Mouse (Mus musculus) stomach, embryonic 14.5 days (tissue): Measurements from ENCODE around the gene Wnt5b. TPM values are rescaled to one million over a fixed set of nuclear protein-coding genes. Genes with fewer than 3 reads are reported as not detected.
A peak's percentile ranks its signal among the peaks of the same experiment; 100 is the strongest.

Experiments used
- ATAC-seq: fragments of 200-750 bp; cut with Nextera tagmentation; 2 replicates; pipeline ENCODE4 v1.8.0; 2017; ENCODE audit warnings: low read depth, moderate TSS enrichment; ENCODE audit not compliant: insufficient number of reproducible peaks, insufficient read depth, low FRiP score
- H3K27ac ChIP-seq: fragments of 300-500 bp; sonication (generic); 2 replicates; pipeline ENCODE4 v1.5.1; 2014; ENCODE audit warnings: mild to moderate bottlenecking, low read length, moderate library complexity, mixed read lengths
- H3K27me3 ChIP-seq: fragments of 300-500 bp; sonication (generic); 2 replicates; pipeline ENCODE4 v1.6.1; 2014; ENCODE audit warnings: low read length, control low read depth, mixed read lengths; ENCODE audit not compliant: control insufficient read depth, insufficient read depth
- H3K36me3 ChIP-seq: fragments of 300-500 bp; sonication (generic); 2 replicates; pipeline ENCODE4 v1.6.1; 2014; ENCODE audit warnings: mild to moderate bottlenecking, control low read depth, low read length, moderate library complexity, mixed read lengths; ENCODE audit not compliant: control insufficient read depth, insufficient read depth
- H3K4me1 ChIP-seq: fragments of 300-500 bp; sonication (generic); 2 replicates; pipeline ENCODE4 v1.6.1; 2014; ENCODE audit warnings: low read length, control low read depth, mixed read lengths; ENCODE audit not compliant: control insufficient read depth, insufficient read depth
- H3K4me2 ChIP-seq: fragments of 300-500 bp; sonication (generic); replicated peaks from 2 replicates; pipeline ENCODE4 v1.6.1; 2014; ENCODE audit warnings: low read depth, low read length, control low read depth
- H3K4me3 ChIP-seq: fragments of 300-500 bp; sonication (generic); 2 replicates; pipeline ENCODE4 v1.5.1; 2014; ENCODE audit warnings: low read depth, low read length, control low read depth
- H3K9ac ChIP-seq: fragments of 300-500 bp; sonication (generic); replicated peaks from 2 replicates; pipeline ENCODE4 v1.6.1; 2014; ENCODE audit warnings: low read depth, mild to moderate bottlenecking, control low read depth, low read length, moderate library complexity, mixed read lengths
- H3K9me3 ChIP-seq: fragments of 300-500 bp; sonication (generic); 2 replicates; pipeline ENCODE4 v1.6.1; 2016; ENCODE audit warnings: low read depth, low read length, control low read depth; ENCODE audit not compliant: control insufficient read depth
- WGBS: fragments of 180-500 bp; shearing (Covaris S2); extraction: QIAGEN DNeasy Blood & Tissue Kit; methylation state at CpG from one replicate; pipeline ENCODE4 v1.1.7; 2014; 5-methylcytosine and 5-hydroxymethylcytosine counted together
- polyA plus RNA-seq: library from polyadenylated mRNA; unstranded; fragments of >200 nt; fragmentation: Nextera tagmentation; extraction: Ambion mirVana; gene quantifications from 2 replicates; pipeline ENCODE4 v1.2.1, GENCODE M21; 2014

Wnt5b gene
- polyA plus RNA-seq, 1 experiment from 2014 or later: 11.6 TPM

- Histone ChIP-seq H3K4me3 (no peak overlapping the region), H3K4me2 (no peak overlapping the region), H3K4me1 (no peaks in the 10 kb centered on the region), H3K27ac (no peak overlapping the region), H3K9me3 (no peaks in the 10 kb centered on the region), H3K36me3 (no peaks in the 10 kb centered on the region), H3K27me3 (no peaks in the 10 kb centered on the region), H3K9ac (no peak overlapping the region)
- ATAC-seq: no peak
- 73% methylated on average over 3 of the region's 3 CpGs for WGBS
These were observed 73.4 kb downstream of the Wnt5b start for GRCm38 (mm10) chr6:119470777-119471176.

GRCm38 (mm10) chr6:119467785-119468059 lies 76.4 kb downstream of the Wnt5b start:
- H3K4me2 ChIP-seq: no peak overlapping the region
- WGBS: 73% methylated on average over 2 of the region's 2 CpGs
- H3K4me1 ChIP-seq: no peaks in the 10 kb centered on the region
- ATAC-seq: peak; percentile 33; the same call in 1 of the 2 replicates
- no peak overlapping the region for H3K27ac ChIP-seq
- no peaks in the 10 kb centered on the region for H3K36me3 ChIP-seq
- no peak overlapping the region for H3K4me3 ChIP-seq
- no peaks in the 10 kb centered on the region for H3K27me3 ChIP-seq
- H3K9ac ChIP-seq: no peak overlapping the region
- no peaks in the 10 kb centered on the region for H3K9me3 ChIP-seq

- Histone ChIP-seq H3K36me3 (no peaks in the 10 kb centered on the region), H3K27me3 (no peaks in the 10 kb centered on the region), H3K4me2 (no peak overlapping the region), H3K4me1 (no peaks in the 10 kb centered on the region), H3K27ac (no peak overlapping the region), H3K9ac (no peak overlapping the region), H3K4me3 (no peak overlapping the region), H3K9me3 (no peaks in the 10 kb centered on the region)
- no peak for ATAC-seq
- 53% methylated on average over 10 of the region's 10 CpGs for WGBS
These were observed 77.0 kb downstream of the Wnt5b start for GRCm38 (mm10) chr6:119466921-119467784.

GRCm38 (mm10) chr6:119466161-119466560 lies 78.0 kb downstream of the Wnt5b start:
- no peak for ATAC-seq
- WGBS: 93% methylated on average over 1 of the region's 1 CpGs
- Histone ChIP-seq H3K27me3 (no peaks in the 10 kb centered on the region), H3K27ac (no peak overlapping the region), H3K9me3 (no peaks in the 10 kb centered on the region), H3K4me2 (no peak overlapping the region), H3K4me3 (no peak overlapping the region), H3K4me1 (no peaks in the 10 kb centered on the region), H3K9ac (no peak overlapping the region), H3K36me3 (no peaks in the 10 kb centered on the region)

GRCm38 (mm10) chr6:119460391-119460790 lies 83.8 kb downstream of the Wnt5b start:
- Histone ChIP-seq H3K4me1 (0 out of 2 replicates have a peak, but pooled peaks cover 2% of the 10 kb centered on the region), H3K27ac (no peak overlapping the region), H3K4me2 (no peak overlapping the region), H3K36me3 (no peaks in the 10 kb centered on the region), H3K27me3 (no peaks in the 10 kb centered on the region), H3K4me3 (no peak overlapping the region), H3K9me3 (no peaks in the 10 kb centered on the region), H3K9ac (no peak overlapping the region)
- no peak for ATAC-seq
- 68% methylated on average over 5 of the region's 5 CpGs for WGBS

- WGBS: 47% methylated on average over 4 of the region's 4 CpGs
- Histone ChIP-seq H3K27me3 (no peaks in the 10 kb centered on the region), H3K4me3 (no peak overlapping the region), H3K4me1 (0 out of 2 replicates have a peak, but pooled peaks cover 2% of the 10 kb centered on the region), H3K9me3 (no peaks in the 10 kb centered on the region), H3K9ac (no peak overlapping the region), H3K27ac (no peak overlapping the region), H3K36me3 (no peaks in the 10 kb centered on the region), H3K4me2 (no peak overlapping the region)
- ATAC-seq: no peak
These were observed 85.1 kb downstream of the Wnt5b start for GRCm38 (mm10) chr6:119459041-119459440.

- Histone ChIP-seq H3K36me3 (no peaks in the 10 kb centered on the region), H3K9me3 (no peaks in the 10 kb centered on the region), H3K4me2 (no peak overlapping the region), H3K9ac (no peak overlapping the region), H3K4me1 (0 out of 2 replicates have a peak, but pooled peaks cover 2% of the 10 kb centered on the region), H3K4me3 (no peak overlapping the region), H3K27ac (no peak overlapping the region), H3K27me3 (no peaks in the 10 kb centered on the region)
- ATAC-seq: no peak
- 57% methylated on average over 8 of the region's 8 CpGs for WGBS
These were observed 86.0 kb downstream of the Wnt5b start for GRCm38 (mm10) chr6:119458166-119458565.

GRCm38 (mm10) chr6:119451981-119452499 lies 92.1 kb downstream of the Wnt5b start:
- H3K4me1 ChIP-seq: peaks cover 12% of the 10 kb centered on the region; the same call in 1 of the 2 replicates
- peak overlapping the region; percentile 51 for H3K4me2 ChIP-seq
- no peak for ATAC-seq
- peak overlapping the region; percentile 29; the same call in 1 of the 2 replicates for H3K27ac ChIP-seq
- 1% methylated on average over 15 of the region's 15 CpGs for WGBS
- H3K36me3 ChIP-seq: no peaks in the 10 kb centered on the region
- no peaks in the 10 kb centered on the region for H3K9me3 ChIP-seq
- no peak overlapping the region; the same call in 1 of the 2 replicates for H3K9ac ChIP-seq
- H3K4me3 ChIP-seq: peak overlapping the region; percentile 20
- no peaks in the 10 kb centered on the region for H3K27me3 ChIP-seq
